Mouse (Mus musculus) pancreas, adult 10 weeks (tissue): ENCODE data around the gene Gm13539. TPM values are rescaled to one million over a fixed set of nuclear protein-coding genes. Genes with fewer than 3 reads are reported as not detected.

Experiments
- polyA plus RNA-seq: library from polyadenylated mRNA; stranded (reverse); fragments of 350-450 nt; fragmentation: Illumina TruSeq; extraction: RNeasy Lipid Tissue Mini Kit (QIAGEN cat#74804); gene quantifications from one replicate; pipeline ENCODE4 v1.2.3, GENCODE M21; 2015; ENCODE audit warnings: low read depth, low replicate concordance; ENCODE audit not compliant: insufficient read depth

Gene Gm13539
- not detected for polyA plus RNA-seq

DNA sequence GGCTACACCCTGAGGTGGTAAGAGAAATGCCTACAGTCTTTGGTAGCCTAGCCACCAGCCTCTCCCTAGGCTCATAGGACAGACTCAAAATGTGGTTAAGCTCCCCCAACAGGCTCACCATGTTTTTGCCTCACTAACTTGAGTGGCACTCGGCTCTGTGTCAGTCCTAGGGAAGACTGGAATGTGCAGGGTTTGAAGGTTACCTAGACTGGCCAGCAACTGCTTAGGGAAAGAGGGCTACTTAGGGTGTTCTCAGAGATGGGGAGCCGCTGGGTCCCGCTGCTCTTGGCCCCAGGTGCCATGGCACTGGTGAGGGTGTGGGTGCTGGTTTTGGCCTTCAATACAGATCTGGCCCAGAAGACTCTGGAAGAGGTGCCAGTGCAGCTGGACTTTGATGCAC is at the start of gene Gm13539:
Gene Gm13539 (plus strand): TSS at position 301 of the 400 bp plus-strand sequence.

DNA sequence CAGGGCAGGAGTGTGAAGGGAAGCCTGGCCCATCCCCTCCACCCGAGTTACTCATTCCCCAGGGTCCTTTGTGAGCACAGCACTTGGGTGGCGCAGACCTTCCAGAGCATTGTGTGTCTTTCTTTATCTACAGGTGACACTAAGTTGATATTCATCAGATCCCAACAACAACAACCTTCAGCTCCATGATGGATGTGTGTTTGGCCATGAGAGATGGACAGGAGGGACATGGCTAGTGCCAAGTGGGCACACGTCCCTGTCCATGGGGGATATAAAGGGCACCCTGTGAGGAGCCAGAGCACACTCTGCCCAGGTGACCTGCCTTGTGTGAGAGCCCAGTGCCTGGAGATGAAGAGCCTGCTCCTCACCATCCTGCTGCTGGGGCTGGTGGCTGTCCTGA is 45.3 kb upstream of the Gm13539 start, which contains the start of gene Obp2b:
Gene Obp2b (plus strand): TSS at position 301 of the 400 bp plus-strand sequence.

DNA sequence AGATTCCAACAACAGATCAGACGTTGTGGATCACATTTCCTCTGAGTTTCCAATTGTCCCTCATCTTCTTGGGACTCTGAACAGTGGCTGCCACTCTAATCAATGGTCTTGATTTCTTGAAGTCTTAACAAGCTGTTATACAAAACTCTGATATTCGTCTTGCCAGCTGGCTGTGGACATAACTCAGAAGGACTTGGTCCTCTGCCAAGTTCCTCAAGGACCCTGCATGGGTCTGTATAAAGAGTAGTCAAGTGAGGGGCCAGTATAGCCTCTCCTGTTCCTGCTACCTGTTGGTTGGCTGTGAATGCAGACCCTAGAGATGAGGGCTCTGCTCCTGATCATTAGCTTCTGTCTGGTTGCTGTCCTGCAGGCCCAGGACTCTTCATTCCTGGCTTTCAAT is 16.8 kb upstream of the Gm13539 start, which contains the start of gene Lcn3:
Gene Lcn3 (plus strand): TSS at position 301 of the 400 bp plus-strand sequence.

DNA sequence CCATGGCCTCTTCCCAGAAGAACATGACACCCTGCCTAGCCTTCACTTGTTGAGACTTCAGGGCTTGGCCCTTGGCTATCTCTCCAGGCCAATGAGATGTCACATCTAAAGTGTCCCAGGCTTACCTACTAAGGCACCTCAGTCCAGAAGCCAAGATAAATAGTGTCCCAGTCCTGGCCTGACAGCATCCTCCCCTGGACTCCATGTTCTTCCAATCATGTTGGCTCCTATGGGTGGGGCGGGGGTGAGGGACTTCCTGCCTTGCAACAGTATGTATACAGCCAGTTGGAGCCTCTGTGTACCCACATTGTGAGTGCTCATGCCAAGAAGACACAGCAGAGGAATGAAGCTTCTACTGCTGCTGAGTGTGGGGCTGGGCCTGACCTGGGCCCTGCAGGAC is 5.3 kb upstream of the Gm13539 start, which contains the start of gene Lcn11:
Gene Lcn11 (plus strand): TSS at position 301 of the 400 bp plus-strand sequence.

DNA sequence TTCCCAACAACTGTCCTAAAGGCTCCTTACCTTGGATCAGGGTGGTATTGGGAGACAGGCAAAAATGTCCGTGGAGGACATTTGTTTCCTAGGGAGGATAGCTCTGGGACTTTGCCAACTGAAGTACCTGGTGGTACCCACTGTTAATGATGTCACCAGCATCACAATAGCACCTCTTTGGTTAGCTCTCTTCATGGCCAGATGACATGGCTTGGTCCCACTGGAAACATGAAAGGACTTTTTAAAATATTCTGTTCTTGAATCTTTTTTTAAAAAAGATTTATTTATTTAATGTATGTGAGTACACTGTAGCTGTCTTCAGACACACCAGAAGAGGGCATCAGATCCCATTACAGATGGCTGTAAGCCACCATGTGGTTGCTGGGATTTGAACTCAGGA is 33.7 kb downstream of the Gm13539 start, which contains the start of gene Glt6d1:
Gene Glt6d1 (minus strand): TSS at position 101 of the 400 bp plus-strand sequence.

DNA sequence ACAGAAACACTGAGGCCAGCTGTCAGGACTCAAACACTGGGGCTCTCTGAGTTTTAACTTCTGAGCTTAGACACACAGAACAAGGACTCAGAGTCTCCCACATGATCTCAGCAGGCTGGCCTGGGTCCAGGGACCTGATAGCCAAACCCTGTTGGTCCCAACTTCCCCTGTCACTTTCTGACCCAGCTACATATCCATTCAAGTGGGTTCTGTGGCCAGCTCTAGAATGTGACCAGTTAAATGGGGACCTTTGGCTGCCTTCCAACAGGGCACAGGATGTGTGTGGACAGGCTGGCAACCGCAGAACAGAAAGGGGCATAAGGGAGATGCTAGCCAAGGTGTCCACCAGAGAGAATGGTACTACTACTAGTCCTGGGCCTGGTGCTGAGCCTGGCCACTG is 40.7 kb downstream of the Gm13539 start, which contains the start of gene Lcn9:
Gene Lcn9 (plus strand): TSS at position 348 of the 400 bp plus-strand sequence.

Other genes starting within 250 kb of the Gm13539 start
- 5.1 TPM for gene Traf2, start 235.3 kb upstream of the Gm13539 start, polyA plus RNA-seq
- gene Edf1, start 224.4 kb upstream of the Gm13539 start, polyA plus RNA-seq: 66.9 TPM
- gene Mamdc4, start 207.4 kb upstream of the Gm13539 start, polyA plus RNA-seq: 2.6 TPM
- gene Phpt1, start 207.0 kb upstream of the Gm13539 start, polyA plus RNA-seq: 9.9 TPM
- 0.63 TPM for gene Ajm1, start 200.5 kb upstream of the Gm13539 start, polyA plus RNA-seq
- 52.4 TPM for gene Rabl6, start 173.7 kb upstream of the Gm13539 start, polyA plus RNA-seq
- not detected for gene Ccdc183, start 164.6 kb upstream of the Gm13539 start, polyA plus RNA-seq
- gene Tmem141, start 160.3 kb upstream of the Gm13539 start, polyA plus RNA-seq: 9.0 TPM
- 9.0 TPM for gene Fcna, start 154.2 kb upstream of the Gm13539 start, polyA plus RNA-seq
- not detected for gene Lcn8, start 129.1 kb upstream of the Gm13539 start, polyA plus RNA-seq
- gene Lcn5, start 124.3 kb upstream of the Gm13539 start, polyA plus RNA-seq: not detected
- gene Lcn6, start 105.5 kb upstream of the Gm13539 start, polyA plus RNA-seq: not detected
- not detected for gene Lcn10, start 99.5 kb upstream of the Gm13539 start, polyA plus RNA-seq
- not detected for gene Obp2a, start 82.2 kb upstream of the Gm13539 start, polyA plus RNA-seq
- gene Bmyc, start 75.5 kb upstream of the Gm13539 start, polyA plus RNA-seq: 5.2 TPM
- not detected for gene Obp2b, start 45.2 kb upstream of the Gm13539 start, polyA plus RNA-seq
- not detected for gene Lcn3, start 16.7 kb upstream of the Gm13539 start, polyA plus RNA-seq
- gene Lcn11, start 5.2 kb upstream of the Gm13539 start, polyA plus RNA-seq: not detected
- gene Glt6d1, start 33.6 kb downstream of the Gm13539 start, polyA plus RNA-seq: not detected
- gene Lcn9, start 40.9 kb downstream of the Gm13539 start, polyA plus RNA-seq: not detected
- not detected for gene Sohlh1, start 65.0 kb downstream of the Gm13539 start, polyA plus RNA-seq
- gene Kcnt1, start 81.5 kb downstream of the Gm13539 start, polyA plus RNA-seq: 0.18 TPM
- 2.7 TPM for gene Camsap1, start 201.0 kb downstream of the Gm13539 start, polyA plus RNA-seq
- 19.7 TPM for gene Ubac1, start 239.5 kb downstream of the Gm13539 start, polyA plus RNA-seq